Mouse (Mus musculus) gastrocnemius, adult 2 months (tissue): ENCODE measurements at regions not wholly inside any gene's neighbourhood (a gene's known extent, or its start where the extent isn't known, plus 50 kb on each side); places are given as distances from the start of the nearest gene placed in this dataset.
"Not testable (repeated sequence)": the region's sequence is repeated elsewhere in the genome, so short reads cannot be mapped to it uniquely, and the experiment has no call there.

ENCODE experiments used
- DNase-seq: peaks from one replicate; pipeline ENCODE4 v3.0.0; 2022
- H3K27ac ChIP-seq: fragments of 200-600 bp; 2 replicates; pipeline ENCODE4 v1.8.1; 2022; ENCODE audit warnings: mild to moderate bottlenecking
- H3K4me3 ChIP-seq: fragments of 200-600 bp; 2 replicates; pipeline ENCODE4 v1.8.1; 2022; ENCODE audit warnings: mild to moderate bottlenecking, moderate library complexity
- CTCF ChIP-seq: fragments of 200-600 bp; IDR thresholded peaks from 2 replicates; pipeline ENCODE4 v1.8.1; 2022; ENCODE audit warnings: antibody characterized with exemption, mild to moderate bottlenecking, moderate library complexity
- intact Hi-C: fragments of 180-260 bp; cut with DNase I; formaldehyde crosslinking; loops from one replicate; pipeline ENCODE4 v1.15.1; 2025

DNA sequence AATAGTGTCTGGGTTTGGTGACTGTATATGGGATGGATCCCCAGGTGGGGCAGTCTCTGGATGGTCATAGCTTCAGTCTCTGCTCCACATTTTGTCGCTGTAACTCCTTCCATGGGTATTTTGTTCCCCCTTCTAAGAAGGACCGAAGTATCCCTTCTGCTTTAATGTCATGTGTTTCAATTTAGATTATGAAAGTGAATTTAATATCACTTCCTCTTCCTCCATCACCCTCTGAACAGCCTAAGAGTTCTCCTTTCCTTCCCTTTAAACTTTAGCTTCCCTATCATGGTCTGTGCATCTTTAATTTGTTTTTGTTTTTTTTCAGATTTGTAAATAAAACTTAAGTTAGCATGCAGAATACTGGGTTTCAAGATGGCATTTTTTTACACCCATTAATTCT lies 211.0 kb upstream of the Phyhipl start:
- no peak overlapping the region for H3K4me3 ChIP-seq
- intact Hi-C loops, result no loop called here
- H3K27ac ChIP-seq, result no peak overlapping the region
- DNase-seq, result no peak
- TF ChIP-seq CTCF, result no peak

DNA sequence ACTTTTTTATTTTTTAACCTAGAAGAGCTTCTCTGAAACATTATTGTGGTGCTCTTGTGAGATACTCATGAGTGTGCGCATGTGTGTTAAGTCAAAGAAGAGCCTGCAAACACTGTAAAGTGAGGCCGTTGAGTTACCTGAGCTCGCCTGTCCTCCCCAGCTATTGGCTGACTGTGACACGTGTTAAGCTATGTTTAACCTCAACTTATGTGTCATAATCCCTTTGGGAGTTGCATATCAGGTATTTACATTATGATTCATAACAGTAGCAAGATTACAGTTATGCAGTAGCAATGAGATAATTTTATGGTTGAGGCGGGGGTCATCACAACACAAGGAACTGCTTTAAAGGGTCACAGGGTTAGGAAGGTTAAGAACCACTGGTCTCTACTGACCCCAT lies 208.9 kb upstream of the Phyhipl start:
- intact Hi-C loops, result no loop called here
- Histone ChIP-seq H3K27ac (peak overlapping the region; percentile 39; the same call in 1 of the 2 replicates), H3K4me3 (no peak overlapping the region)
- TF ChIP-seq CTCF, result no peak
- DNase-seq, result no peak

DNA sequence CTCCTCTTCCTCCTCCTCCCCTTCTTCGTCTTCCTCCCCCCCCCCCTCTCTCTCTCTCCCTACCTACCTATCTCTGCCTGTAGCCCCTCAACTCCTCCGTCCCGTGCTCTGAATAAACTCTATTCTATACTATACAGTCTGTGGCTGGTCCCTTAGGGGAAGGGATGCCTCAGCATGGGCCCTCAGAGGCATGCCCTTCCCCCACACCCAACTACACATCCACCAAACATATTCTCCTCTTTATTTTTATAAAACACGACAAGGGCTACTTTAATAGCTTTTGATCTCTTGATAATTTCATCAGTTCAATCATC lies 206.2 kb upstream of the Phyhipl start:
- no peak for TF ChIP-seq CTCF
- DNase-seq, result no peak
- H3K27ac ChIP-seq, result no peak overlapping the region
- intact Hi-C loops, result no loop called here
- no peak overlapping the region for H3K4me3 ChIP-seq

DNA sequence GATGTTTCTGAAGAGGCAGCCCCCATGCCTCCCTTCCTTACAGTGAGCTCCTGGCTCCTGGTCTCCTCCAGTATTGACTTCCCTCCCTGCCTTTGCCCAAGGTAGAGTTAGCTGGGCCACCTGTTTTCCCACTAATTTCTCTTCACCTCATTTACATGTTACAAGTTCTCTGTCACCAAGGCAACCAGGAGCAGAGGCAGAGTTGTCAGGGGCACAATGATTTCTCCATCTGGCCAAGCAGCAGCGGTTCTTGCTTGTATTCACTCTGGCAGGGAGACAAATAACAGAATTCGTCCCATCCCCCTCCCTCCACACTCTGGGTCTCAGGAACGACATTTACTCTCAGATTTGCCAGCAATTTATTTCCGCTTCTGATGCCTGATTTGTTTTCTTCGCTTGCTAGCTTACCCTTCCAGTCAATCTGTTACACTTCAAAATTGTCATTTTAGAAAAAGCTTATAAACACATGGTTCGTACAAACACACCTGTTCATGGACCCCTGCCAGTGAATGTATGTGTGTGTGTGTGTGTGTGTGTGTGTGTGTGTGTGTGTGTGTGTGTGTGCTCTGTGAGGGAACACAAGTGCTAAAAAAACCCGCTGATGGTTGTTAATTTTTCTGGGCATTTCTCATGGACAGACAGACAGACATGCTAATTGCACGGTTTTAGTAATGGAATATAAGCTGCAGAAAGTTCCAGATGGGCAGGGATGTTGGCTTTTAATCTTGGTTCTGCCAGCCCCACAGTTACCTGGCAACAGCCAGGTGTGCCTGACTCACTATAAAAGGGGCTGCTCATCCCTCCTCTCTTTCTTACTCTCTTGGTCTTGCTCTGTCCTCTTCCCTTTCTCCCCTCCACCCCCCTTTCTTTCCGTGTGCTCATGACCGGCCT lies 205.6 kb upstream of the Phyhipl start:
- DNase-seq, result no peak
- intact Hi-C loops, result no loop called here
- no peak overlapping the region for H3K4me3 ChIP-seq
- no peak overlapping the region for H3K27ac ChIP-seq
- no peak for TF ChIP-seq CTCF

DNA sequence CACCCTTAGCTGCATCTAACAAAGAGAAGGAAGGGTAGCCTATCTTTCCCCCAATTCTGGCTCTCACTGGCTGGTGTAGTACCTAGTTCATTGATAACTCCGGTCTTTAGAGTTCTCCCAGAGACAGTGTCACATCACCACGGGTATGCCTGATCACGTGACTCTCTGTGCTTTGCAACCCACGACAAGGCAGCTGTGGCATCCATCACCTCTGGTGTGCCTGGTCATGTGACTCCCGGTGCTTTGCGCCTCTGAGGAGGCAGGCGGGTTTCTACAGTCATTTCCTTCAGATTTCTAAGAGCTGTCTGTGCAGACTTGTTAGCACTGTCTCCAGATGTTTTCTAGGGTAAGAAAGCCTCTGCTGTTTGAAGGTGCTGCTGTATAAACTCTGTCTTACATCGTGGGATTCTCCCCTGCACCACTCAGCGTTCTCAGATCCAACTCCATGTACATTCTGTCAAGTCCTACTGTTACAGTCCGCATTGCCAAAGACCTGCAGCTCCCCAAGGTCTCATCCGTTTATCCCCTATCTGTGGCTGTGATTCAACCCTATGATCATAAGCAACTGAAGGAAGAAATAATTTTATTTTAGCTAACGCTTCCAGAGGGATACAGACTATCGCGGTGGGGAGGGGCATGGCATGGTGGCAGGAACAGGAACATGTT lies 201.5 kb upstream of the Phyhipl start:
- intact Hi-C loops, result no loop called here
- Histone ChIP-seq H3K27ac (no peak overlapping the region), H3K4me3 (no peak overlapping the region)
- no peak for TF ChIP-seq CTCF
- DNase-seq, result no peak

DNA sequence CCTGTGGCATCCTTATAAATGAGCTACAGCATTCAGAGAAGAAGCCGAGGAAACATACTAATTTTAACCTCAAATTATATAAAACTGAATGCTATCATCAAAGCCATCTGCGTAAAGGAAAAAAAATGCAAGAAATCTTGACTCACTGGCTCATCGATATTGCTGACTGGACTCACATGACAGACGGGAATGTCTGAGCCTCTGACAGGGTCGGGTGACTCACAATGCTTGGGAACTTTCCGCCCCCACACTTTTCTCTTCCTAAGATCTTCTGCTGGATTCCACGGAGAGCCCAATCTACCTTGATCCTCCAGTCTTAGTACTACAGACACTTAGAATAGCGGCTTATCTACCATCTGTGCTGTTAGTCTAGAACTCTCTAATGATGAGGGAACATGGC lies 200.2 kb upstream of the Phyhipl start:
- no peak for DNase-seq
- Histone ChIP-seq H3K27ac (no peak overlapping the region), H3K4me3 (no peak overlapping the region)
- no peak for TF ChIP-seq CTCF
- intact Hi-C loops, result no loop called here

DNA sequence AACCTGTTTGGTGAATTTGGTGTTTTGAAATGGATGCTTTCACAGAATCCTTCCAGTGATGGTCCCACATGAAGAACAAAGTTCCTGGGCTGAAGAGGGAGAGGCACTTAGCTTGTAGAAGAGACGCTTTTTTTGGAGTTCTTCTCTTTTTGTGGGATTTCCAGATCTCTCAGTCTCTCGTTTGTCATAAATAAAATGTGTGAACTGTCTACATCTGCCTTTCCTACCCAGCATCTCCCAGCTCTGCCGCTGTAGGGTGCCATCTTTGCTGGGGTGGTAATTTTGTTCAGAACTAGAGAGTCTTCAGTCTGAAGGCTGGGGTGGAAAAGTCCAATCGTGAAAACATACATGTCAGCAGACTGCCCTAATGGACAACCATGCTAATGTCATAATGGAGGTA lies 197.8 kb upstream of the Phyhipl start:
- no peak for DNase-seq
- intact Hi-C loops, result no loop called here
- Histone ChIP-seq H3K4me3 (no peak overlapping the region), H3K27ac (no peak overlapping the region)
- no peak for TF ChIP-seq CTCF

DNA sequence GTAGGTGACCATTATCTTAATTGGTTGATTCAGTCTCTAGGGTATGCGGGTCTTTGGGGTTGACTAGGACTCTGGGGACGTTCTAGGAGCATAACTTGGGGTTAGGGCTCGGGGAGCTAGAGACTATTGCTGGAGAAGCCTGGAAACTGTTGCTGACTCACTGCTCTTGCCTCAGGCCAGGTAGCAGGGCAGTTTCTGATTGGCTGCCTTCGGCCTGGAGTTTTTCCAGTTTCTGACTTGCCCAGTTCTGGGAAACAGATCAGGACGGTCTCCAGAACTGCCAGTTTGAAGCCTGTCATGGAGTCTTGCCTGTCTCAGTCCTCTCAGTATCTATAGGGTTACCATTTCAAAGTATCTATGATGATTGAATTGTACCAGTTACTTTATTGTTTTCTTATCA lies 192.4 kb upstream of the Phyhipl start:
- no peak overlapping the region for H3K4me3 ChIP-seq
- intact Hi-C loops, result no loop called here
- TF ChIP-seq CTCF, result no peak
- DNase-seq, result no peak
- H3K27ac ChIP-seq, result no peak overlapping the region

DNA sequence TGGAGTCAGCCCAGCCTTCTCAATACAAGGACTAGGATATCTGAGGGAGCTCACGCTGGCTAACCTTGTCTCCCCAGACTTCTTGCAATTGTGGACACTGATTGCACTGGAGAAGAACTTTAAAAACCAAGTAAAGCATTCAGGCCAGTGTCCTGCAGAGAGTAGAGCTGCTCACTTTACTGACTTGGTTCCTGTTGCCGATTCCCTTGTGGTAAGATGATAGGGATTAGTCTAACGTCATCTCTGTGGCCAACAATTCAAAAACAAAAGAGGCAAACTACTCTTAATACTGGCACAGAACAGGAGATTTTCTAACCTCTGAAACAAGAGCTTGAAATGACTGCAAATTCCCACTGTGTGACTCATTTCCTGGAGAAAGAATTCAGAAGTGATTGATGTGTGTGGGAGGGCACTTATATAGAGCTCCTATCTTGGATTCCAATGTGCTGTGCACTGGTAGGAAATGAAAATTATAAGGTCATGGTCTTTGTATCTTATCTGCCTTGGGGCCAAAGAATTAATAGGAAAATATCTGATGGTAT lies 191.6 kb upstream of the Phyhipl start:
- no peak for DNase-seq
- no peak overlapping the region for H3K27ac ChIP-seq
- no peak for TF ChIP-seq CTCF
- intact Hi-C loops, result no loop called here
- no peak overlapping the region for H3K4me3 ChIP-seq

DNA sequence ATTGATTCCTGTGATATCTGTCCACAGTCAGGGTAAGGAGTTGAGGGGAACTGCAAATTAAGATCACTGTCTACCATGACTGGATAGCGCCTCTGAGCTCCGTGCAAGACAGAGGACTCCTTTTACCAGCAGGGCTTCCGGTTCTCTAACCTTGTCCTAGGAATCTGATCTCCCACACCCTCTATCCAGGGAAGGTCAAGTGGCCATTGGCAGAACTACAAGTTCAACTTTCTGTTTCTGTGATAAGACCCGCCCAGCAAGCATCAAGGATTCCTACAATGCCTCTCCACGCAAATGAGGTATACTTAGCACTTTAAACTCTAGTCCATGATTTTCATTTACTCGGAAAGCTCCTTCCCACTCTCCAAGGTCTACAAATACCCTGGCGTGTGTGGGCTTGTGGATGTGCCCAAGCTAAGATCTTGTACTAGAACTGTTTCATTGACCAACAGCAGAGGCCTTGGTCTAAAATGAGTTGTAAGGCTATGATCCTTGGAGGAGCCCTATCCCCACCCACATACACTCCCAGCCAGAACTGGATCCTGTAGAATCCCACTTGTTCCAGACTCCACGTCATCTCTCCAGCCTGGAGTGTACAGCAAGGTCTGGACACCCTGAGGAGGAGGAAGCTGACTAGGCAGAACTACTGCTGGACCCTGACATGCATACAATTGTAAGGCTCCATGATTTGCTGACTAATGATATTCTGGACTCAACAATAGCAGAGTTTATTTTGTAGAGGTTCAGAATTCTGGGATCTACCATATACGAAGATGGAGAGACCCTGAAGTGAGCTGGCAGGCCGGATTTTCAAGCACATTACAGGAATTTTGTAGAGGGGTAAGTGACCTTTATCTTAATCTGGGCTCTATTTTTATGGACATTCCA lies 190.8 kb upstream of the Phyhipl start:
- Histone ChIP-seq H3K27ac (no peak overlapping the region), H3K4me3 (no peak overlapping the region)
- no peak for DNase-seq
- no peak for TF ChIP-seq CTCF
- intact Hi-C loops, result no loop called here

DNA sequence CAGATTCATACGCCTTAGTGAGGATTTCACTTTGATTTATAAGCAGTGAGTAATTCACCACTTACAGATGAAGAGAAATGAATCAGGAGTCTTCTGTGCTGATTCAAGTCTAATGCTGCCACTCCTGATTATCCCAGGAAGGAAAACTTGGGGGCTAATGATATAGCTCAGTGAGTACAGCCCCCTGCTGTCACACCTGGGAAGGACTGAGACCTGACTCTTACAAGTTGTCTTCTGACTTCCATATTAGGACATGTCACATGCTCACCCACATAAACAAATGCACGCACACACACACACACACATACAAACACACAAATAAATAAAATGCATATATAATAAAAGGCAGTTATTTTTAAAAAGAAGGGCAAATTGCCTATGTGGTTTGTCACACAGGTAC lies 188.1 kb upstream of the Phyhipl start:
- DNase-seq, result no peak
- intact Hi-C loops, result no loop called here
- TF ChIP-seq CTCF, result no peak
- H3K4me3 ChIP-seq, result no peak overlapping the region
- H3K27ac ChIP-seq, result no peak overlapping the region

DNA sequence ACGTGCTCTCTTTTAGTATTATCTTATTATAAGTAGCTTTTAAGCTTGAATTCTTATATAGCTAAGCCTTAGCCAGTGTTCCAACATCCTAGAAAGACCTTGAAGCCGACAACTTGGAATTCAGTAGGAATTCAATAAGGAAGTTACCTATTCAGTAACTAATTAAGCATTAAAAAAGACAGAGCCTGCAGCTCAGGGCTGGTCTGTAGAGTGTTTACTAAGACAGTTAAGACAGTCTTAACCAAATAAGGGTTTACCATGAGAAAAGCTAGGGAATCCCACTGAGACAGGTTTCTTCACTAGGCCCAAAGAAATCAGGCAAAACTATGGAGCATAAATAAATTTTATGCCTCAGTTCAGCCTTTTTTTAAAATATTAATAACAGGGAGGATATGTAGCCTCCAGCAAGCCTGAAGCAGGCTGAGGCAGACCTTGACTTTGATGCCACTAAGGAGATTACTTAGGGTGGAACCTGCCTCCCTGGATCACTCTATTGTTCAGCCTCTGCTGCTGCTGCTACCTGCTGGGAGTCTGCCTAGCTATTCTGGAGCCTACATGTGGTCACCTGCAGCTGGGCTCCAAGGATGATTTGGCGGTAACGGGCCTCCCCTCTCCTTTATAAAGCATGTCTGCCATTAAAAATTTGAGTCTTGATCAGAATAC lies 186.5 kb upstream of the Phyhipl start:
- intact Hi-C loops, result no loop called here
- no peak for TF ChIP-seq CTCF
- no peak for DNase-seq
- Histone ChIP-seq H3K4me3 (no peak overlapping the region), H3K27ac (no peak overlapping the region)

DNA sequence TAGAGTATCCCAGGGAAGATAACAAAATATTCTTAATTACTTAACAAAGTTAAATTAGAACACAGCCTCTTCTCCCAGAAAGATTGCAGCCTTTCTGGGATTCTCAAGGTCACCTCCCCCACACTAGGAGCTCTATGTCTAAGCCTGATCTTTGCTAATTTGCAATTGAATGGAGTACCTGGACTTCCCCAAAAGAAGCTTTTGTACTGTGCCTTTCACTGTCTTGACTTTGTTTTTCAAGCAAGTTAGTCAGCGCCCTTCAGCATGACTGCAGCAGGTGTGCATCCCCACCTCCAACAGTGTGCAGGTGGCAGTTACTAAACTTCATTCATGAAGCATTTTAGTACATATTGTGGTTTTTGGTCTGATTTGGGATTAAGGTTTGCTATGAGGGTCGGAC lies 185.4 kb upstream of the Phyhipl start:
- intact Hi-C loops, DNase-seq, H3K4me3 ChIP-seq, H3K27ac ChIP-seq: not testable (repeated sequence)
